Mouse (Mus musculus): ENCODE results near the gene Hs6st2. TPM values are rescaled to one million over a fixed set of nuclear protein-coding genes. Genes with fewer than 3 reads are reported as not detected.

The Hs6st2 gene
- total and polyA plus RNA-seq, 3 experiments, result not detected

DNA sequence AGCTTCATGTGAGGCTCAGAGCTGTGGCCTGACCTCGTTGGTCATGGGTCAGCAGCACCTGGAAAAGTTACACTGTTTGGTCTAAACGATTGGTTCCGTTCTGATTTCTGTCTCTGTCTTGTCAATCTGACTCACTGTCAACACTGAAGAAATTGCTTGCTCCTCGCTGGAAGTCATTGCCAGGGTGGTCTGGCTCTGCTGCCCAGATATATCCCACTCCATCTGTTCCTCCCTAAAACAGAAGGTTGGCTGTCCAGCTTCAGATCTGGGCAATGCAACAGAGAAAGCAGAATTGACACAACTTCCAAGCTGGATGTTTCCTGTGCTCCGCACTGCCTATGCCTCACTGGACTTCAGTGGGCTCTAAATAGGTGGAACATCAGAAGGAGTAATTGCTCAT lies 256.6 kb downstream of the Hs6st2 start:
- no peak for DNase-seq (ENCODE audit: extremely low read depth)
- dilution Hi-C loops (cut with MboI; ENCODE audit: extremely low pct_ligation_motif_present, extremely low pct_unique_long_range_greater_than_20kb, low sequenced_read_pairs), result no loop called here

DNA sequence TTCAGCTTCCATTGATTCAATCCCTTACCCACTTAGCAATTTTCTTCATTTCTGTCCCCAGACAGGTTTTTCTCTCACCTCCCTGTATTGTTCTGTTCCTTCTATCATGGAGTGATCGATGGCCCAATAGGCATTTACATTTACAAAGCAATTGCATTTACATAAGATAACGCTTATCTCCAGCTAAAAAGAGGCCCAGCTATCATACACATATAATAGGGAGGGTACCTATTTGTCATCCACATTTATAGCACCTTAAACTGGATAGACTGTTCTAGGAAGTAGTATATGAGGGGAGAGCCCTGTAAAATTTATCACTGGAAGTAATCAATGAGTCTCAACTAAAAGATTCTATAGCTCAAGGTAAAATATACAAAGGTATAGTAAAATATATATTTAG lies 271.4 kb downstream of the Hs6st2 start:
- H3K27me3 ChIP-seq (replicated peaks), result no peaks in the 10 kb centered on the region
- TF ChIP-seq POLR2AphosphoS2 (IDR thresholded peaks at IDR 0.05; ENCODE audit: low read depth, low read length), result no peak
- no peak for TF ChIP-seq MAZ (IDR thresholded peaks at IDR 0.05; ENCODE audit: low read depth, low read length)
- TF ChIP-seq GABPA (IDR thresholded peaks at IDR 0.05; ENCODE audit: insufficient replicate concordance, low read depth, low read length), result no peak
- no peak for TF ChIP-seq PAX5 (IDR thresholded peaks at IDR 0.05; ENCODE audit: low read length)
- no peak for TF ChIP-seq EP300 (IDR thresholded peaks at IDR 0.05; ENCODE audit: low read length)
- TF ChIP-seq MEF2A (IDR thresholded peaks at IDR 0.05; ENCODE audit: borderline replicate concordance, low read depth, low read length), result no peak
- no peak for TF ChIP-seq NELFE (IDR thresholded peaks at IDR 0.05; ENCODE audit: low read depth, low read length)
- TF ChIP-seq CTCF (conservative IDR thresholded peaks at IDR 0.05 in 1 of 2, IDR thresholded peaks at IDR 0.05 in 1 of 2; ENCODE audit: low read depth in 2 of 2, low read length in 2 of 2), result no peak
- TF ChIP-seq ZC3H11A (IDR thresholded peaks at IDR 0.05; ENCODE audit: low read depth, low read length), result no peak
- TF ChIP-seq MAX (IDR thresholded peaks at IDR 0.05; ENCODE audit: low read length), result no peak
- TF ChIP-seq RCOR1 (conservative IDR thresholded peaks at IDR 0.05; ENCODE audit: low read depth, low read length), result no peak
- no peak overlapping the region for H3K4me2 ChIP-seq (ENCODE audit: insufficient read depth, low read depth, poor library complexity, severe bottlenecking)
- dilution Hi-C loops (cut with MboI; ENCODE audit: extremely low pct_ligation_motif_present, extremely low pct_unique_long_range_greater_than_20kb, low sequenced_read_pairs) (no loop called here), in situ Hi-C loops (cut with MboI; ENCODE audit: low pct_ligation_motif_present, low pct_unique_long_range_greater_than_20kb, low sequenced_read_pairs) (no loop called here)
- no peaks in the 10 kb centered on the region for H3K4me1 ChIP-seq (ENCODE audit: control insufficient read depth in 1 of 2, insufficient read depth in 2 of 2)
- no peak for DNase-seq (ENCODE audit: extremely low read depth)
- no peaks in the 10 kb centered on the region for H3K36me3 ChIP-seq (replicated peaks in 1 of 2; ENCODE audit: control insufficient read depth in 1 of 2, insufficient read depth in 1 of 2, low read length in 1 of 2)
- no peak overlapping the region for H3K9ac ChIP-seq (ENCODE audit: insufficient read depth, low read depth)
- H3K79me2 ChIP-seq (replicated peaks; ENCODE audit: control insufficient read depth, extremely low read depth, insufficient read depth, poor library complexity, severe bottlenecking), result no peaks in the 10 kb centered on the region
- no peak overlapping the region for H3K4me3 ChIP-seq (replicated peaks in 1 of 3; ENCODE audit: low read depth in 2 of 3, low read length in 2 of 3, poor library complexity in 1 of 3)
- H3K9me3 ChIP-seq (replicated peaks; ENCODE audit: low read length), result no peaks in the 10 kb centered on the region
- H3K27ac ChIP-seq (ENCODE audit: insufficient read depth, low read depth), result no peak overlapping the region

More for the DNA sequence above, 256.6 kb downstream of the Hs6st2 start:
- in situ Hi-C loops (cut with MboI; ENCODE audit: low pct_ligation_motif_present, low pct_unique_long_range_greater_than_20kb, low sequenced_read_pairs), result no loop called here
- Histone ChIP-seq H3K4me3 (replicated peaks in 1 of 3; ENCODE audit: low read depth in 2 of 3, low read length in 2 of 3, poor library complexity in 1 of 3) (no peak overlapping the region), H3K79me2 (replicated peaks; ENCODE audit: control insufficient read depth, extremely low read depth, insufficient read depth, poor library complexity, severe bottlenecking) (no peaks in the 10 kb centered on the region), H3K4me1 (ENCODE audit: control insufficient read depth in 1 of 2, insufficient read depth in 2 of 2) (no peaks in the 10 kb centered on the region), H3K36me3 (replicated peaks in 1 of 2; ENCODE audit: control insufficient read depth in 1 of 2, insufficient read depth in 1 of 2, low read length in 1 of 2) (no peaks in the 10 kb centered on the region), H3K9me3 (replicated peaks; ENCODE audit: low read length) (no peaks in the 10 kb centered on the region), H3K9ac (ENCODE audit: insufficient read depth, low read depth) (no peak overlapping the region), H3K27ac (ENCODE audit: insufficient read depth, low read depth) (no peak overlapping the region), H3K27me3 (replicated peaks) (no peaks in the 10 kb centered on the region), H3K4me2 (ENCODE audit: insufficient read depth, low read depth, poor library complexity, severe bottlenecking) (no peak overlapping the region)
- TF ChIP-seq UBTF (IDR thresholded peaks at IDR 0.05; ENCODE audit: low read depth, low read length) (no peak), TCF12 (IDR thresholded peaks at IDR 0.05; ENCODE audit: low read depth, low read length) (no peak), MYC (IDR thresholded peaks at IDR 0.05; ENCODE audit: low read depth, low read length) (no peak), RAD21 (IDR thresholded peaks at IDR 0.05; ENCODE audit: low read depth, low read length) (no peak), ZMIZ1 (IDR thresholded peaks at IDR 0.05; ENCODE audit: low read depth, low read length) (no peak), ETS1 (conservative IDR thresholded peaks at IDR 0.05; ENCODE audit: low read depth, low read length) (no peak), ZC3H11A (IDR thresholded peaks at IDR 0.05; ENCODE audit: low read depth, low read length) (no peak), ZNF384 (IDR thresholded peaks at IDR 0.05; ENCODE audit: low read depth, low read length) (no peak), MAFK (IDR thresholded peaks at IDR 0.05; ENCODE audit: insufficient replicate concordance, low read length) (no peak), PAX5 (IDR thresholded peaks at IDR 0.05; ENCODE audit: low read length) (no peak), ELF1 (IDR thresholded peaks at IDR 0.05; ENCODE audit: low read depth, low read length) (no peak), USF1 (IDR thresholded peaks at IDR 0.05; ENCODE audit: low read depth, low read length) (no peak), SIN3A (IDR thresholded peaks at IDR 0.05; ENCODE audit: low read length) (no peak), KAT2A (IDR thresholded peaks at IDR 0.05; ENCODE audit: insufficient replicate concordance, low read length) (no peak), CHD1 (IDR thresholded peaks at IDR 0.05; ENCODE audit: low read depth, low read length) (no peak), SMC3 (IDR thresholded peaks at IDR 0.05; ENCODE audit: low read depth, low read length) (no peak), MAX (IDR thresholded peaks at IDR 0.05; ENCODE audit: low read length) (no peak), JUND (conservative IDR thresholded peaks at IDR 0.05; ENCODE audit: low read depth, low read length) (no peak), MEF2A (IDR thresholded peaks at IDR 0.05; ENCODE audit: borderline replicate concordance, low read depth, low read length) (no peak)
